Mouse (Mus musculus): Measurements from ENCODE around the gene Hectd4. TPM values are rescaled to one million over a fixed set of nuclear protein-coding genes. Genes with fewer than 3 reads are reported as not detected.

Gene Hectd4
- total and polyA plus RNA-seq, 2 experiments from 2014 or later, result 15.9 to 107 TPM

GRCm38 (mm10) chr5:121276808-121277207, 56.8 kb downstream of the Hectd4 start:
- Histone ChIP-seq H3K27ac (no peak overlapping the region), H3K4me2 (ENCODE audit: low read depth, low read length) (no peak overlapping the region), H3K27me3 (ENCODE audit: insufficient read depth, low read length) (no peaks in the 10 kb centered on the region), H3K4me3 (ENCODE audit: low read length) (no peak overlapping the region), H3K4me1 (ENCODE audit: insufficient read depth, low read length) (no peaks in the 10 kb centered on the region), H3K9ac (replicated peaks; ENCODE audit: low read length) (no peak overlapping the region), H3K36me3 (ENCODE audit: insufficient read depth, low read length) (peaks cover 33% of the 10 kb centered on the region), H3K9me3 (ENCODE audit: low read length) (no peaks in the 10 kb centered on the region)
- DNase-seq (ENCODE audit: low spot score) (no peak), ATAC-seq (no peak)
- WGBS, result 79% methylated on average over 1 of the region's 1 CpGs
- no peak for TF ChIP-seq CTCF (IDR thresholded peaks at IDR 0.05; ENCODE audit: low read depth)

- H3K36me3 ChIP-seq (ENCODE audit: insufficient read depth, low read length), result peaks cover 27% of the 10 kb centered on the region
- 91% methylated on average over 4 of the region's 4 CpGs for WGBS
Observed at GRCm38 (mm10) chr5:121280456-121280855, 60.4 kb downstream of the Hectd4 start.

GRCm38 (mm10) chr5:121283051-121283450, 63.0 kb downstream of the Hectd4 start:
- WGBS, result 94% methylated on average over 9 of the region's 9 CpGs
- Histone ChIP-seq H3K9ac (replicated peaks; ENCODE audit: low read length) (no peak overlapping the region), H3K9me3 (ENCODE audit: low read length) (no peaks in the 10 kb centered on the region), H3K4me1 (ENCODE audit: insufficient read depth, low read length) (no peaks in the 10 kb centered on the region), H3K27me3 (ENCODE audit: insufficient read depth, low read length) (no peaks in the 10 kb centered on the region), H3K36me3 (ENCODE audit: insufficient read depth, low read length) (peaks cover 42% of the 10 kb centered on the region), H3K4me2 (ENCODE audit: low read depth, low read length) (no peak overlapping the region), H3K27ac (no peak overlapping the region), H3K4me3 (ENCODE audit: low read length) (no peak overlapping the region)
- DNase-seq (ENCODE audit: low spot score), result no peak
- TF ChIP-seq CTCF (IDR thresholded peaks at IDR 0.05; ENCODE audit: low read depth), result no peak
- no peak for ATAC-seq

More at GRCm38 (mm10) chr5:121280456-121280855, 60.4 kb downstream of the Hectd4 start:
- no peak overlapping the region for H3K4me3 ChIP-seq (ENCODE audit: low read length)
- no peak for ATAC-seq
- no peaks in the 10 kb centered on the region for H3K9me3 ChIP-seq (ENCODE audit: low read length)
- no peak overlapping the region for H3K4me2 ChIP-seq (ENCODE audit: low read depth, low read length)
- DNase-seq (ENCODE audit: low spot score), result no peak
- no peak for TF ChIP-seq CTCF (IDR thresholded peaks at IDR 0.05; ENCODE audit: low read depth)
- no peaks in the 10 kb centered on the region for H3K27me3 ChIP-seq (ENCODE audit: insufficient read depth, low read length)
- no peaks in the 10 kb centered on the region for H3K4me1 ChIP-seq (ENCODE audit: insufficient read depth, low read length)
- H3K27ac ChIP-seq, result no peak overlapping the region
- H3K9ac ChIP-seq (replicated peaks; ENCODE audit: low read length), result no peak overlapping the region

GRCm38 (mm10) chr5:121284816-121285215, 64.8 kb downstream of the Hectd4 start:
- ATAC-seq (no peak), DNase-seq (ENCODE audit: low spot score) (no peak)
- H3K36me3 ChIP-seq (ENCODE audit: insufficient read depth, low read length), result peaks cover 42% of the 10 kb centered on the region
- no peak overlapping the region for H3K27ac ChIP-seq
- H3K27me3 ChIP-seq (ENCODE audit: insufficient read depth, low read length), result no peaks in the 10 kb centered on the region
- H3K4me3 ChIP-seq (ENCODE audit: low read length), result no peak overlapping the region
- WGBS, result 87% methylated on average over 5 of the region's 5 CpGs
- H3K9ac ChIP-seq (replicated peaks; ENCODE audit: low read length), result no peak overlapping the region
- H3K9me3 ChIP-seq (ENCODE audit: low read length), result no peaks in the 10 kb centered on the region
- no peak for TF ChIP-seq CTCF (IDR thresholded peaks at IDR 0.05; ENCODE audit: low read depth)
- no peaks in the 10 kb centered on the region for H3K4me1 ChIP-seq (ENCODE audit: insufficient read depth, low read length)
- no peak overlapping the region for H3K4me2 ChIP-seq (ENCODE audit: low read depth, low read length)

GRCm38 (mm10) chr5:121287213-121287612, 67.2 kb downstream of the Hectd4 start:
- ATAC-seq (no peak), DNase-seq (ENCODE audit: low spot score) (no peak)
- Histone ChIP-seq H3K27me3 (ENCODE audit: insufficient read depth, low read length) (no peaks in the 10 kb centered on the region), H3K4me2 (ENCODE audit: low read depth, low read length) (no peak overlapping the region), H3K9ac (replicated peaks; ENCODE audit: low read length) (no peak overlapping the region), H3K27ac (no peak overlapping the region), H3K4me1 (ENCODE audit: insufficient read depth, low read length) (no peaks in the 10 kb centered on the region), H3K4me3 (ENCODE audit: low read length) (no peak overlapping the region), H3K9me3 (ENCODE audit: low read length) (no peaks in the 10 kb centered on the region), H3K36me3 (ENCODE audit: insufficient read depth, low read length) (peaks cover 54% of the 10 kb centered on the region)
- WGBS, result 92% methylated on average over 2 of the region's 2 CpGs
- no peak for TF ChIP-seq CTCF (IDR thresholded peaks at IDR 0.05; ENCODE audit: low read depth)

- no peak for TF ChIP-seq CTCF (IDR thresholded peaks at IDR 0.05; ENCODE audit: low read depth)
- Histone ChIP-seq H3K27ac (no peak overlapping the region), H3K36me3 (ENCODE audit: insufficient read depth, low read length) (peaks cover 72% of the 10 kb centered on the region), H3K4me3 (ENCODE audit: low read length) (no peak overlapping the region), H3K27me3 (ENCODE audit: insufficient read depth, low read length) (no peaks in the 10 kb centered on the region), H3K4me1 (ENCODE audit: insufficient read depth, low read length) (no peaks in the 10 kb centered on the region), H3K9me3 (ENCODE audit: low read length) (no peaks in the 10 kb centered on the region), H3K9ac (replicated peaks; ENCODE audit: low read length) (no peak overlapping the region), H3K4me2 (ENCODE audit: low read depth, low read length) (no peak overlapping the region)
- ATAC-seq (no peak), DNase-seq (ENCODE audit: low spot score) (no peak)
- WGBS, result 92% methylated on average over 3 of the region's 3 CpGs
Observed at GRCm38 (mm10) chr5:121290289-121290688, 70.3 kb downstream of the Hectd4 start.

GRCm38 (mm10) chr5:121292309-121293165, 72.5 kb downstream of the Hectd4 start:
- 88% methylated on average over 16 of the region's 16 CpGs for WGBS
- Histone ChIP-seq H3K27me3 (ENCODE audit: insufficient read depth, low read length) (no peaks in the 10 kb centered on the region), H3K4me2 (ENCODE audit: low read depth, low read length) (no peak overlapping the region), H3K27ac (no peak overlapping the region), H3K9me3 (ENCODE audit: low read length) (no peaks in the 10 kb centered on the region), H3K4me3 (ENCODE audit: low read length) (no peak overlapping the region), H3K4me1 (ENCODE audit: insufficient read depth, low read length) (no peaks in the 10 kb centered on the region), H3K9ac (replicated peaks; ENCODE audit: low read length) (no peak overlapping the region), H3K36me3 (ENCODE audit: insufficient read depth, low read length) (peaks cover 80% of the 10 kb centered on the region)
- ATAC-seq (no peak), DNase-seq (ENCODE audit: low spot score) (no peak)
- no peak for TF ChIP-seq CTCF (IDR thresholded peaks at IDR 0.05; ENCODE audit: low read depth)

Measured in hindbrain, postnatal 0 days (tissue).